Mouse (Mus musculus) neural tube, embryonic 11.5 days (tissue): Measurements from ENCODE around the gene Spesp1. TPM values are rescaled to one million over a fixed set of nuclear protein-coding genes. Genes with fewer than 3 reads are reported as not detected.
A peak's percentile ranks its signal among the peaks of the same experiment; 100 is the strongest.

ENCODE experiments used
- ATAC-seq: fragments of 200-750 bp; cut with Nextera tagmentation; 2 replicates; pipeline ENCODE4 v1.8.0; 2017; ENCODE audit warnings: moderate number of reproducible peaks, mild to moderate bottlenecking, moderate TSS enrichment, moderate library complexity; ENCODE audit not compliant: insufficient read depth, low FRiP score, low TSS enrichment
- DNase-seq: peaks from one replicate; pipeline ENCODE4 v3.0.0-alpha.2; 2015; ENCODE audit warnings: low spot score
- H3K27ac ChIP-seq: fragments of 300-500 bp; sonication (generic); 2 replicates; pipeline ENCODE4 v1.5.1; 2014; ENCODE audit warnings: low read depth, mild to moderate bottlenecking, low read length
- H3K27me3 ChIP-seq: fragments of 300-500 bp; sonication (generic); 2 replicates; pipeline ENCODE4 v1.6.1; 2014; ENCODE audit warnings: mild to moderate bottlenecking, low read length, mixed read lengths; ENCODE audit not compliant: control insufficient read depth, insufficient read depth
- H3K36me3 ChIP-seq: fragments of 300-500 bp; sonication (generic); 2 replicates; pipeline ENCODE4 v1.6.1; 2014; ENCODE audit warnings: mild to moderate bottlenecking, low read length, moderate library complexity, mixed read lengths; ENCODE audit not compliant: control insufficient read depth, insufficient read depth
- H3K4me1 ChIP-seq: fragments of 300-500 bp; sonication (generic); 2 replicates; pipeline ENCODE4 v1.6.1; 2014; ENCODE audit warnings: low read length, mixed read lengths; ENCODE audit not compliant: control insufficient read depth, insufficient read depth
- H3K4me2 ChIP-seq: fragments of 300-500 bp; sonication (generic); 2 replicates; pipeline ENCODE4 v1.6.1; 2014; ENCODE audit warnings: low read depth, mild to moderate bottlenecking, moderate library complexity
- H3K4me3 ChIP-seq: fragments of 300-500 bp; sonication (generic); 2 replicates; pipeline ENCODE4 v1.5.1; 2014; ENCODE audit warnings: low read depth, low read length
- H3K9ac ChIP-seq: fragments of 300-500 bp; sonication (generic); 2 replicates; pipeline ENCODE4 v1.6.1; 2014; ENCODE audit warnings: mild to moderate bottlenecking, low read length
- H3K9me3 ChIP-seq: fragments of 300-500 bp; sonication (generic); 2 replicates; pipeline ENCODE4 v1.6.1; 2016; ENCODE audit warnings: low read length; ENCODE audit not compliant: control insufficient read depth
- WGBS: fragments of 180-500 bp; shearing (Covaris S2); extraction: QIAGEN DNeasy Blood & Tissue Kit; methylation state at CpG from one replicate; pipeline ENCODE4 v1.1.7; 2014; 5-methylcytosine and 5-hydroxymethylcytosine counted together
- polyA plus RNA-seq: library from polyadenylated mRNA; unstranded; fragments of >200 nt; fragmentation: Nextera tagmentation; extraction: Ambion mirVana; gene quantifications from 2 replicates; pipeline ENCODE4 v1.2.1, GENCODE M21; 2014

Spesp1 gene
- polyA plus RNA-seq, 1 experiment from 2014 or later = not detected

- Histone ChIP-seq H3K4me1 (peaks cover 2% of the 10 kb centered on the region; the same call in 1 of the 2 replicates), H3K4me3 (no peak overlapping the region), H3K27me3 (no peaks in the 10 kb centered on the region), H3K27ac (peak overlapping the region; percentile 35; the same call in 1 of the 2 replicates), H3K4me2 (no peak overlapping the region), H3K36me3 (no peaks in the 10 kb centered on the region), H3K9ac (no peak overlapping the region), H3K9me3 (no peaks in the 10 kb centered on the region)
- no peak for ATAC-seq
- WGBS = 57% methylated on average over 9 of the region's 9 CpGs
- DNase-seq = no peak
Measured at GRCm38 (mm10) chr9:62255896-62256576, 26.0 kb downstream of the Spesp1 start.

GRCm38 (mm10) chr9:62253736-62254443 lies 28.1 kb downstream of the Spesp1 start:
- peaks cover 2% of the 10 kb centered on the region; the same call in 1 of the 2 replicates for H3K4me1 ChIP-seq
- no peaks in the 10 kb centered on the region for H3K36me3 ChIP-seq
- DNase-seq (no peak), ATAC-seq (no peak)
- no peak overlapping the region for H3K4me2 ChIP-seq
- H3K27me3 ChIP-seq = no peaks in the 10 kb centered on the region
- 27% methylated on average over 3 of the region's 3 CpGs for WGBS
- no peak overlapping the region for H3K27ac ChIP-seq
- H3K9ac ChIP-seq = no peak overlapping the region
- H3K4me3 ChIP-seq = no peak overlapping the region
- no peaks in the 10 kb centered on the region for H3K9me3 ChIP-seq

DNA sequence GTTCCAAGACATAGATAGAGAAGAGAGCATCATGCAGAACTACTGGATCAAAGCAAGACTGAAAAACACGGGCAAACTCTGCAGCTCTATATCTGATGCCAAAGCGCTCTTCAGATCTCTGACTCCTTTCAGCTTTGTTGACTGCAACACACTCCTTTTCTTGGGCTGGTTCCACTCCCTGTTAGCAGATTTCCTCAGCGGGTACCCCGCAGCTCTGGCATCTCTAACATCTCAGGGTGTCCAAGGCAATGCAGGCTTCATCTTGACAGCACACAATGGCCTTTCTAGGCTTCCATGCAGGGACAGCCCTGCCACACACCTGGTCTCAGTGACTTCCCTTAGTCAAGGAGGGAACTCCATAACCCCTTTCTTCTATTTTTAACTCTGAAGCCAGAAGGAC lies 31.7 kb downstream of the Spesp1 start:
- Histone ChIP-seq H3K27ac (no peak overlapping the region), H3K9ac (no peak overlapping the region), H3K9me3 (no peaks in the 10 kb centered on the region), H3K27me3 (no peaks in the 10 kb centered on the region), H3K4me2 (no peak overlapping the region), H3K4me1 (no peaks in the 10 kb centered on the region), H3K4me3 (no peak overlapping the region), H3K36me3 (no peaks in the 10 kb centered on the region)
- DNase-seq (no peak), ATAC-seq (no peak)
- WGBS = 92% methylated on average over 4 of the region's 4 CpGs

GRCm38 (mm10) chr9:62246380-62246942 lies 35.5 kb downstream of the Spesp1 start:
- Histone ChIP-seq H3K27ac (no peak overlapping the region), H3K36me3 (no peaks in the 10 kb centered on the region), H3K4me3 (no peak overlapping the region), H3K4me1 (no peaks in the 10 kb centered on the region; the same call in 1 of the 2 replicates), H3K27me3 (no peaks in the 10 kb centered on the region), H3K9ac (no peak overlapping the region), H3K4me2 (no peak overlapping the region), H3K9me3 (no peaks in the 10 kb centered on the region)
- DNase-seq (no peak), ATAC-seq (no peak)
- whole genome bisulfite sequencing = 86% methylated on average over 4 of the region's 4 CpGs

DNA sequence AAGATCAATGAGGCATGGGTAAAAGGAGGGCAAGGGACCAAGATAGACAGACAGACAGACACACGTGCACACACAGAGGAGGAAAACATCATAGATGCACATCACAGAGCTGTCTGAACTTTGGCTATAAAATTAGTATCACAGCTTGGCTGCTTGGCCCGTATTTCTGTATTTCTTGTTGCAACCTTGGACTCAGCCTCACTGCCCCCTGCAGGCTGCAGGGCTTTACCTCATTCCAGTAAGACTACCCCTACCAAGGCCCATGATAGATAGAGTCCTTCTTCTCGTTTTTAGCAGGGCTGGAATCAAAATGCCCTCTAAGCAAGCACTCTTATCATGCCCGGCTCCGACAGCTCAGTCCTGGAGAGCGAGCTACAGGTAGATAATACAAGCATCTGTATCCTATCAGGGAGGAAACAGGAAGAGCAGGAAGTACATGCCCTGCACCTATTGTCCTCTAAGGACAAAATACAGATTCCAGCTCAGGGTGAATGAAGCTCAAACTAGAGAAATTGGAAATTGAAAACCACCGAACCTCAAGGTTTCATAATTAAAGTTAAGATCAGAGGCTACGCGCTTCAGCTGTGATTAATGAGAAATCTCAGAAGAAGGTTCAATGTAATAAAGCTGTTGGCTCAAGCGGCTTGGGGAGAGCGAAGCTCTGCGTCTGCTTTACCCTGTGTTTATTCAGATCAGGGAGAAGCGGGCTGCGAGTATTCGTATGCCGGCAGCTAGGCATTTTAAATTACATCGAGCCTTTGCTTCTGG lies 36.2 kb downstream of the Spesp1 start:
- peak; percentile 33 for DNase-seq
- Histone ChIP-seq H3K27ac (no peak overlapping the region), H3K4me3 (no peak overlapping the region), H3K9me3 (no peaks in the 10 kb centered on the region), H3K4me2 (no peak overlapping the region), H3K27me3 (no peaks in the 10 kb centered on the region), H3K4me1 (no peaks in the 10 kb centered on the region; the same call in 1 of the 2 replicates), H3K36me3 (no peaks in the 10 kb centered on the region), H3K9ac (no peak overlapping the region)
- WGBS = 73% methylated on average over 17 of the region's 17 CpGs
- no peak for ATAC-seq

GRCm38 (mm10) chr9:62244612-62245010 lies 37.4 kb downstream of the Spesp1 start:
- Histone ChIP-seq H3K27ac (no peak overlapping the region), H3K4me1 (no peaks in the 10 kb centered on the region; the same call in 1 of the 2 replicates), H3K9ac (no peak overlapping the region), H3K27me3 (no peaks in the 10 kb centered on the region), H3K9me3 (no peaks in the 10 kb centered on the region), H3K4me2 (no peak overlapping the region), H3K36me3 (no peaks in the 10 kb centered on the region), H3K4me3 (no peak overlapping the region)
- DNase-seq = no peak
- ATAC-seq = no peak
- 37% methylated on average over 3 of the region's 3 CpGs for WGBS

- peak overlapping the region; percentile 24 for H3K4me2 ChIP-seq
- DNase-seq (peak; percentile 83), ATAC-seq (no peak)
- no peak overlapping the region for H3K4me3 ChIP-seq
- no peaks in the 10 kb centered on the region; the same call in 1 of the 2 replicates for H3K4me1 ChIP-seq
- H3K9ac ChIP-seq = 0 out of 2 replicates have a peak overlapping the region, but pooled peaks have one; percentile 19
- no peak overlapping the region for H3K27ac ChIP-seq
- no peaks in the 10 kb centered on the region for H3K27me3 ChIP-seq
- no peaks in the 10 kb centered on the region for H3K9me3 ChIP-seq
- 27% methylated on average over 19 of the region's 19 CpGs for WGBS
- no peaks in the 10 kb centered on the region for H3K36me3 ChIP-seq
Measured at GRCm38 (mm10) chr9:62243991-62244611, 37.9 kb downstream of the Spesp1 start.

- no peaks in the 10 kb centered on the region for H3K9me3 ChIP-seq
- H3K36me3 ChIP-seq = no peaks in the 10 kb centered on the region
- no peak overlapping the region for H3K27ac ChIP-seq
- peaks cover 12% of the 10 kb centered on the region for H3K4me1 ChIP-seq
- 44% methylated on average over 10 of the region's 10 CpGs for WGBS
- no peaks in the 10 kb centered on the region for H3K27me3 ChIP-seq
- ATAC-seq = no peak
- no peak overlapping the region for H3K4me2 ChIP-seq
- DNase-seq = peak; percentile 26
- no peak overlapping the region for H3K9ac ChIP-seq
- no peak overlapping the region for H3K4me3 ChIP-seq
Measured at GRCm38 (mm10) chr9:62240036-62240435, 42.0 kb downstream of the Spesp1 start.
